Mouse (Mus musculus): Measurements from ENCODE around the gene Plxna4.

GRCm38 (mm10) chr6:32231383-32231782 lies 356.6 kb downstream of the Plxna4 start:
- TF ChIP-seq GATA1 (IDR thresholded peaks at IDR 0.05; ENCODE audit: borderline replicate concordance, low read length): no peak
- TF ChIP-seq FLI1 (IDR thresholded peaks at IDR 0.05; ENCODE audit: low read length): no peak
